Comparison of ENCODE assay signal across 25 mouse cellular contexts in genomic region chr4:131950657-131951056, GRCm38 (mm10). TPM values are rescaled to one million over a fixed set of nuclear protein-coding genes. Genes with fewer than 3 reads are reported as not detected.
A peak's percentile ranks its signal among the peaks of the same experiment; 100 is the strongest.
DNase-seq lines count a peak whose midpoint lies in the region; ATAC-seq and TF ChIP-seq lines count a peak whose summit lies in the region.
"Had no signal": no experiment of that assay in that cellular context is flagged by ENCODE, and none has a peak within 500 bp of the region (broad histone marks: within the 10 kb centered on the region; RNA-seq: fewer than 3 reads in every experiment).

No protein-coding gene starts in this region.

- H3K36me3 ChIP-seq in hindbrain, embryonic 11.5 days (ENCODE audit: control insufficient read depth, insufficient read depth, low read length): 0 out of 2 replicates have a peak, but pooled peaks cover 3% of the 10 kb centered on the region
- peaks cover 13% of the 10 kb centered on the region for H3K36me3 ChIP-seq in hindbrain, embryonic 14.5 days (replicated peaks; ENCODE audit: control insufficient read depth, insufficient read depth)
- H3K36me3 ChIP-seq in thymus, adult 2 months (ENCODE audit: control insufficient read depth, insufficient read depth, low read length): peaks cover 36% of the 10 kb centered on the region

- H3K9ac ChIP-seq in hindbrain, embryonic 11.5 days (ENCODE audit: low read depth, low read length): no peak overlapping the region
- H3K9ac ChIP-seq in hindbrain, embryonic 14.5 days: no peak overlapping the region
- H3K9ac ChIP-seq: embryonic facial prominence, embryonic 13.5 days had no signal

- TF ChIP-seq CTCF in thymus, adult 2 months (IDR thresholded peaks at IDR 0.05; ENCODE audit: borderline replicate concordance, control insufficient read depth, extremely low read depth, insufficient read depth, low read length, poor library complexity): no peak

- no peaks in the 10 kb centered on the region for H3K9me3 ChIP-seq in hindbrain, embryonic 11.5 days (ENCODE audit: control insufficient read depth, low read length)
- no peaks in the 10 kb centered on the region for H3K9me3 ChIP-seq in hindbrain, embryonic 14.5 days (ENCODE audit: control insufficient read depth, low read length)

- H3K4me3 ChIP-seq in hindbrain, embryonic 11.5 days (ENCODE audit: low read depth, low read length): no peak overlapping the region
- H3K4me3 ChIP-seq in hindbrain, embryonic 14.5 days (replicated peaks; ENCODE audit: low read length): no peak overlapping the region
- H3K4me3 ChIP-seq in thymus, adult 2 months (ENCODE audit: control insufficient read depth, insufficient read depth, low read length): no peak overlapping the region
- H3K4me3 ChIP-seq: embryonic facial prominence, embryonic 13.5 days; erythroblast, embryonic 14.5 days had no signal

- peak; percentile 29 for DNase-seq in embryo, embryonic 10 days (ENCODE audit: low spot score)
- no peak for DNase-seq in embryo, embryonic 9.5 days (ENCODE audit: extremely low spot score)
- DNase-seq in hindbrain, embryonic 11.5 days (ENCODE audit: low spot score): peak; percentile 18
- DNase-seq in hindbrain, embryonic 14.5 days (ENCODE audit: low spot score): no peak
- DNase-seq in ovary, adult 18-20 months (ENCODE audit: low spot score): peak; percentile 17
- DNase-seq in ovary, postnatal 10 days (ENCODE audit: low spot score): no peak
- no peak for DNase-seq in thymus, adult 2 months
- no peak for DNase-seq in heart, adult 11 months
- DNase-seq: adrenal gland, postnatal 25 days; cerebellum, adult 9-11 months; gastrocnemius, postnatal 10 days; kidney, postnatal 25 days; layer of hippocampus, postnatal 36 days; lung, postnatal 4 days; right cerebral cortex, postnatal 14 days; spleen, adult 18-20 months; thymus, adult 18-20 months; thymus, postnatal 4 days had no signal

- no peak overlapping the region for H3K27ac ChIP-seq in hindbrain, embryonic 11.5 days (ENCODE audit: low read depth, low read length)
- no peak overlapping the region for H3K27ac ChIP-seq in hindbrain, embryonic 14.5 days
- H3K27ac ChIP-seq in thymus, adult 2 months (ENCODE audit: control insufficient read depth, insufficient read depth, low read length): no peak overlapping the region
- H3K27ac ChIP-seq: embryonic facial prominence, embryonic 13.5 days had no signal

- no peaks in the 10 kb centered on the region; the same call in 1 of the 2 replicates for H3K4me1 ChIP-seq in hindbrain, embryonic 11.5 days (replicated peaks; ENCODE audit: control insufficient read depth, insufficient read depth, low read length)
- 0 out of 2 replicates have a peak, but pooled peaks cover 4% of the 10 kb centered on the region for H3K4me1 ChIP-seq in hindbrain, embryonic 14.5 days (replicated peaks; ENCODE audit: control insufficient read depth, insufficient read depth, low read length)
- no peaks in the 10 kb centered on the region for H3K4me1 ChIP-seq in thymus, adult 2 months (replicated peaks; ENCODE audit: control insufficient read depth, insufficient read depth, low read length)
- H3K4me1 ChIP-seq: embryonic facial prominence, embryonic 13.5 days had no signal

- TF ChIP-seq POLR2A in thymus, adult 2 months (IDR thresholded peaks at IDR 0.05; ENCODE audit: control insufficient read depth, extremely low read depth, insufficient read depth, low read length, poor library complexity): no peak

- H3K27me3 ChIP-seq in hindbrain, embryonic 11.5 days (ENCODE audit: control insufficient read depth, insufficient read depth, low read length): no peaks in the 10 kb centered on the region
- no peaks in the 10 kb centered on the region for H3K27me3 ChIP-seq in hindbrain, embryonic 14.5 days (ENCODE audit: control insufficient read depth, insufficient read depth, low read length)
- H3K27me3 ChIP-seq in thymus, adult 2 months (ENCODE audit: control insufficient read depth, insufficient read depth, low read length): no peaks in the 10 kb centered on the region
- H3K27me3 ChIP-seq: embryonic facial prominence, embryonic 13.5 days had no signal

- WGBS in hindbrain, embryonic 11.5 days: 48% methylated on average over 8 of the region's 8 CpGs
- WGBS in hindbrain, embryonic 14.5 days: 30% methylated on average over 8 of the region's 8 CpGs
- 90% methylated on average over 8 of the region's 8 CpGs for WGBS in thymus, adult 2 months

- no peak for ATAC-seq in hindbrain, embryonic 11.5 days (ENCODE audit: low FRiP score)
- ATAC-seq in hindbrain, embryonic 14.5 days (ENCODE audit: low FRiP score): no peak
- ATAC-seq: forebrain, embryonic 16.5 days; hindbrain, embryonic 16.5 days; intestine, postnatal 0 days had no signal

- H3K4me2 ChIP-seq in hindbrain, embryonic 11.5 days (replicated peaks; ENCODE audit: low read depth, low read length): no peak overlapping the region
- H3K4me2 ChIP-seq in hindbrain, embryonic 14.5 days (replicated peaks): no peak overlapping the region
- H3K4me2 ChIP-seq: embryonic facial prominence, embryonic 13.5 days; heart, embryonic 11.5 days had no signal

RNA-seq across cellular contexts. Expression of gene Tmem200b, which starts 29.1 kb away (rescaled TPM):
- polyA plus RNA-seq in hindbrain, embryonic 11.5 days (2014; fragmentation: Nextera tagmentation; extraction: Ambion mirVana): 0.60 and 0.67 TPM in 2 replicates
- polyA plus RNA-seq in hindbrain, embryonic 14.5 days (2014; fragmentation: Nextera tagmentation; extraction: Ambion mirVana): 0.19 and 0.20 TPM in 2 replicates
- polyA plus RNA-seq in thymus, adult 2 months (2012; rRNA removed): 4.9 and 6.0 TPM in 2 replicates
- polyA plus RNA-seq: erythroblast, embryonic 14.5 days; forebrain, embryonic 16.5 days; hindbrain, embryonic 16.5 days; liver, embryonic 16.5 days had no signal

Comparison
In these comparisons a context has a peak if more than half of its experiments do, and no peak if none do; other contexts are left out.
1. DNase-seq: peak in embryo, embryonic 10 days (single experiment), hindbrain, embryonic 11.5 days (single experiment) and ovary, adult 18-20 months (single experiment); none in embryo, embryonic 9.5 days (single experiment), hindbrain, embryonic 14.5 days (single experiment), ovary, postnatal 10 days (single experiment), thymus, adult 2 months (single experiment) and heart, adult 11 months (single experiment).